Mouse (Mus musculus) stomach, postnatal 0 days (tissue): ENCODE results near the gene Rundc3a.

Experiments used
- CTCF ChIP-seq: IDR thresholded peaks from 2 replicates; pipeline ENCODE4 v1.5.1; 2016; ENCODE audit warnings: antibody characterized with exemption, low read depth, mild to moderate bottlenecking, moderate library complexity
- EP300 ChIP-seq: optimal IDR thresholded peaks from 2 replicates; pipeline ENCODE3; 2016; ENCODE audit warnings: antibody characterized with exemption

- TF ChIP-seq CTCF (no peak), EP300 (no peak)
These were observed 40.7 kb downstream of the Rundc3a start for GRCm38 (mm10) chr11:102433866-102434265.
